Mouse (Mus musculus) adrenal gland, adult 10 weeks (tissue): ENCODE measurements around the gene Copb2. TPM values are rescaled to one million over a fixed set of nuclear protein-coding genes. Genes with fewer than 3 reads are reported as not detected.

Source experiments
- polyA plus RNA-seq: library from polyadenylated mRNA; stranded (reverse); fragments of 350-450 nt; fragmentation: Illumina TruSeq; extraction: RNeasy Lipid Tissue Mini Kit (QIAGEN cat#74804); gene quantifications from one replicate; pipeline ENCODE4 v1.2.3, GENCODE M21; 2014; ENCODE audit warnings: low read depth, low replicate concordance

Gene Copb2
- polyA plus RNA-seq, result 344 TPM

GRCm38 (mm10) chr9:98563137-98564126 lies at the start of gene Copb2:
TSS of gene Copb2 (plus strand) at chr9:98563721.

GRCm38 (mm10) chr9:98601156-98601836 lies 37.8 kb downstream of the Copb2 start, which contains the start of gene Mrps22:
TSS of gene Mrps22 (minus strand) at chr9:98601660.

Other genes with a start within 250 kb of the Copb2 start
- gene Rbp1, start 140.8 kb upstream of the Copb2 start, polyA plus RNA-seq, result 0.41 TPM
- gene Rbp2, start 77.6 kb upstream of the Copb2 start, polyA plus RNA-seq, result not detected
- gene Mrps22, start 37.9 kb downstream of the Copb2 start, polyA plus RNA-seq, result 129 TPM